Mouse (Mus musculus) yolk sac, embryonic 10.5 days (tissue): ENCODE results near the gene Ddx28.

Experiments
- DNase-seq: peaks from one replicate; pipeline ENCODE4 v3.0.0-alpha.2; 2017; ENCODE audit warnings: low spot score

Ddx28 gene

GRCm38 (mm10) chr8:106011643-106011986 lies at the start of gene Ddx28:
Gene Ddx28, minus strand, starts transcription at chr8:106011882.
- no peak for DNase-seq

GRCm38 (mm10) chr8:106060521-106060920 lies 48.8 kb upstream of the Ddx28 start:
- DNase-seq = no peak

GRCm38 (mm10) chr8:106059613-106060371 lies 48.1 kb upstream of the Ddx28 start:
- DNase-seq = peak; percentile 76

GRCm38 (mm10) chr8:106058731-106059612 lies 47.3 kb upstream of the Ddx28 start, which contains the start of gene Nfatc3:
Gene Nfatc3, plus strand, starts transcription at chr8:106058840.
- DNase-seq = peak; percentile 96

- no peak for DNase-seq
Observed at GRCm38 (mm10) chr8:106056455-106056982, 44.8 kb upstream of the Ddx28 start.

- no peak for DNase-seq
Observed at GRCm38 (mm10) chr8:106055038-106055437, 43.4 kb upstream of the Ddx28 start.

- DNase-seq = peak; percentile 26
Observed at GRCm38 (mm10) chr8:106054190-106054811, 42.6 kb upstream of the Ddx28 start.

- no peak for DNase-seq
Observed at GRCm38 (mm10) chr8:106052510-106053089, 40.9 kb upstream of the Ddx28 start.

GRCm38 (mm10) chr8:106051068-106051467 lies 39.4 kb upstream of the Ddx28 start:
- DNase-seq = no peak

- DNase-seq = no peak
Observed at GRCm38 (mm10) chr8:106049840-106050239, 38.2 kb upstream of the Ddx28 start.

GRCm38 (mm10) chr8:106047854-106048630 lies 36.4 kb upstream of the Ddx28 start:
- DNase-seq = peak; percentile 31

- DNase-seq = no peak
Observed at GRCm38 (mm10) chr8:106046872-106047559, 35.3 kb upstream of the Ddx28 start.

GRCm38 (mm10) chr8:106044151-106044550 lies 32.5 kb upstream of the Ddx28 start:
- no peak for DNase-seq

GRCm38 (mm10) chr8:106043055-106043454 lies 31.4 kb upstream of the Ddx28 start:
- no peak for DNase-seq

GRCm38 (mm10) chr8:106040218-106040617 lies 28.5 kb upstream of the Ddx28 start:
- DNase-seq = no peak

- DNase-seq = no peak
Observed at GRCm38 (mm10) chr8:106039605-106040004, 27.9 kb upstream of the Ddx28 start.

GRCm38 (mm10) chr8:106038721-106039120 lies 27.0 kb upstream of the Ddx28 start:
- no peak for DNase-seq

- peak; percentile 51 for DNase-seq
Observed at GRCm38 (mm10) chr8:106022483-106022882, 10.8 kb upstream of the Ddx28 start.

GRCm38 (mm10) chr8:106018039-106018438 lies 6.4 kb upstream of the Ddx28 start:
- DNase-seq = no peak

- no peak for DNase-seq
Observed at GRCm38 (mm10) chr8:106017130-106017529, 5.4 kb upstream of the Ddx28 start.

- DNase-seq = no peak
Observed at GRCm38 (mm10) chr8:106016284-106016683, 4.6 kb upstream of the Ddx28 start.
